Mouse (Mus musculus) E14TG2a.4 (cell line): ENCODE data around the gene Snrnp48.

Experiments used
- CTCF ChIP-seq: conservative IDR thresholded peaks from 2 replicates; pipeline ENCODE4 v1.5.1; 2014; ENCODE audit warnings: low read length
- NANOG ChIP-seq: IDR thresholded peaks from 2 replicates; pipeline ENCODE4 v1.6.1; 2014; ENCODE audit warnings: borderline replicate concordance, low read length, mixed read lengths
- POU5F1 ChIP-seq: IDR thresholded peaks from 2 replicates; pipeline ENCODE4 v1.6.1; 2014; ENCODE audit warnings: low read length, borderline replicate concordance

- no peak for TF ChIP-seq CTCF
- TF ChIP-seq POU5F1, result no peak
- no peak for TF ChIP-seq NANOG
Observed at GRCm38 (mm10) chr13:38269055-38269692, 64.4 kb downstream of the Snrnp48 start.
